Mouse (Mus musculus) lung, postnatal 0 days (tissue): Measurements from ENCODE around the gene Hacd3. TPM values are rescaled to one million over a fixed set of nuclear protein-coding genes. Genes with fewer than 3 reads are reported as not detected.
"Not testable (repeated sequence)": the region's sequence is repeated elsewhere in the genome, so short reads cannot be mapped to it uniquely, and the experiment has no call there.

Source experiments
- ATAC-seq: fragments of 200-750 bp; cut with Nextera tagmentation; 2 replicates; pipeline ENCODE4 v1.8.0; 2017; ENCODE audit warnings: moderate library complexity
- DNase-seq: peaks from one replicate; pipeline ENCODE4 v3.0.0-alpha.2; 2016; ENCODE audit warnings: low spot score
- H3K27ac ChIP-seq: fragments of 300-500 bp; sonication (generic); 2 replicates; pipeline ENCODE4 v1.5.1; 2014; ENCODE audit warnings: antibody characterized with exemption, mild to moderate bottlenecking, low read length, mixed read lengths
- H3K27me3 ChIP-seq: fragments of 300-500 bp; sonication (generic); replicated peaks from 2 replicates; pipeline ENCODE4 v1.6.1; 2014; ENCODE audit warnings: low read length, mixed read lengths; ENCODE audit not compliant: insufficient read depth
- H3K36me3 ChIP-seq: fragments of 300-500 bp; sonication (generic); 2 replicates; pipeline ENCODE4 v1.6.1; 2014; ENCODE audit warnings: low read length, mixed read lengths; ENCODE audit not compliant: insufficient read depth
- H3K4me1 ChIP-seq: fragments of 300-500 bp; sonication (generic); 2 replicates; pipeline ENCODE4 v1.6.1; 2014; ENCODE audit warnings: antibody characterized with exemption, low read depth, low read length, mixed read lengths; ENCODE audit not compliant: insufficient read depth
- H3K4me2 ChIP-seq: fragments of 300-500 bp; sonication (generic); replicated peaks from 2 replicates; pipeline ENCODE4 v1.6.1; 2014; ENCODE audit warnings: low read depth, mild to moderate bottlenecking, low read length, moderate library complexity, mixed read lengths
- H3K4me3 ChIP-seq: fragments of 300-500 bp; sonication (generic); 2 replicates; pipeline ENCODE4 v1.5.1; 2014; ENCODE audit warnings: low read depth, low read length
- H3K9ac ChIP-seq: fragments of 300-500 bp; sonication (generic); replicated peaks from 2 replicates; pipeline ENCODE4 v1.6.1; 2014; ENCODE audit warnings: low read depth, mild to moderate bottlenecking
- H3K9me3 ChIP-seq: fragments of 300-500 bp; sonication (generic); 2 replicates; pipeline ENCODE4 v1.6.1; 2016; ENCODE audit warnings: low read length, mixed read lengths
- CTCF ChIP-seq: IDR thresholded peaks from 2 replicates; pipeline ENCODE4 v1.5.1; 2016; ENCODE audit warnings: antibody characterized with exemption, mild to moderate bottlenecking
- EP300 ChIP-seq: IDR thresholded peaks from 2 replicates; pipeline ENCODE4 v1.6.1; 2016; ENCODE audit warnings: antibody characterized with exemption, mild to moderate bottlenecking, control low read depth
- WGBS: fragments of 180-500 bp; shearing (Covaris S2); extraction: QIAGEN DNeasy Blood & Tissue Kit; methylation state at CpG from one replicate; pipeline ENCODE4 v1.1.7; 2014; 5-methylcytosine and 5-hydroxymethylcytosine counted together
- polyA plus RNA-seq: library from polyadenylated mRNA; unstranded; fragments of >200 nt; fragmentation: Nextera tagmentation; extraction: Ambion mirVana; gene quantifications from 2 replicates; pipeline ENCODE4 v1.2.1, GENCODE M21; 2015

Hacd3 gene
- polyA plus RNA-seq, 1 experiment from 2014 or later, result 100 TPM

- Histone ChIP-seq H3K4me3 (no peak overlapping the region), H3K9ac (no peak overlapping the region), H3K36me3 (peaks cover 42% of the 10 kb centered on the region), H3K4me1 (no peaks in the 10 kb centered on the region), H3K9me3 (no peaks in the 10 kb centered on the region), H3K27ac (no peak overlapping the region), H3K27me3 (no peaks in the 10 kb centered on the region), H3K4me2 (no peak overlapping the region)
- WGBS, result 100% methylated on average over 5 of the region's 5 CpGs
- no peak for TF ChIP-seq EP300
- TF ChIP-seq CTCF, result peak; percentile 50
- ATAC-seq (no peak), DNase-seq (no peak)
These were observed 19.9 kb upstream of the Hacd3 start for GRCm38 (mm10) chr9:65041430-65041829.

DNA sequence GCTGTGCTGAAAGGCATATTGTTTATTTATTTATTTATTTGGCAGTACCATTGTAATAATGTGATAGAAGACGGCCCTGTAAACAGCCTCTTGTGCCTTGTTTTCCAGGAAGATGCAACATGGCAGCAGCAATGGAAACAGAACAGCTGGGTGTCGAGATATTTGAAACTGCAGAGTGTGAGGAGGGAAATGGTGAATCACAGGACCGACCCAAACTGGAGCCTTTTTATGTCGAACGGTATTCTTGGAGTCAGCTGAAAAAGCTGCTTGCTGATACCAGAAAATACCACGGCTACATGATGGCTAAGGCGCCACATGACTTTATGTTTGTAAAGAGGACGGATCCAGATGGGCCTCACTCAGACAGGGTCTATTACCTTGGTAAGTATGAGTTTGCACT lies 15.4 kb upstream of the Hacd3 start:
- Histone ChIP-seq H3K4me1 (no peaks in the 10 kb centered on the region; the same call in 1 of the 2 replicates), H3K27ac (no peak overlapping the region), H3K36me3 (peaks cover 24% of the 10 kb centered on the region; the same call in 1 of the 2 replicates), H3K4me2 (no peak overlapping the region), H3K4me3 (no peak overlapping the region), H3K9me3 (no peaks in the 10 kb centered on the region), H3K9ac (no peak overlapping the region), H3K27me3 (no peaks in the 10 kb centered on the region)
- 69% methylated on average over 8 of the region's 8 CpGs for WGBS
- DNase-seq (peak; percentile 28), ATAC-seq (no peak)
- TF ChIP-seq CTCF, result no peak
- no peak for TF ChIP-seq EP300

- peaks cover 24% of the 10 kb centered on the region; the same call in 1 of the 2 replicates for H3K36me3 ChIP-seq
- no peaks in the 10 kb centered on the region for H3K27me3 ChIP-seq
- peak; percentile 49 for DNase-seq
- ATAC-seq, result no peak
- 76% methylated on average over 1 of the region's 1 CpGs for WGBS
- no peaks in the 10 kb centered on the region for H3K9me3 ChIP-seq
- TF ChIP-seq CTCF (no peak), EP300 (no peak)
- H3K4me3 ChIP-seq, result no peak overlapping the region
- H3K4me2 ChIP-seq, result no peak overlapping the region
- no peaks in the 10 kb centered on the region; the same call in 1 of the 2 replicates for H3K4me1 ChIP-seq
- no peak overlapping the region for H3K9ac ChIP-seq
- no peak overlapping the region for H3K27ac ChIP-seq
These were observed 15.0 kb upstream of the Hacd3 start for GRCm38 (mm10) chr9:65036456-65036855.

GRCm38 (mm10) chr9:65032269-65033108 lies 11.0 kb upstream of the Hacd3 start, which contains the start of gene Dpp8:
Dpp8 (plus strand) TSS chr9:65032414.
- Histone ChIP-seq H3K4me2 (peak within 1 kb of the TSS; percentile 62), H3K9me3 (no peaks in the 10 kb centered on the region), H3K36me3 (peaks cover 2% of the 10 kb centered on the region; the same call in 1 of the 2 replicates), H3K4me1 (no peaks in the 10 kb centered on the region; the same call in 1 of the 2 replicates), H3K9ac (peak within 1 kb of the TSS; percentile 84), H3K4me3 (peak within 1 kb of the TSS; percentile 76), H3K27ac (peak within 1 kb of the TSS; percentile 97), H3K27me3 (no peaks in the 10 kb centered on the region)
- TF ChIP-seq EP300 (no peak), CTCF (peak; percentile 97)
- WGBS, result 2% methylated on average over 63 of the region's 85 CpGs
- peak; percentile 98 for DNase-seq
- peak; percentile 96 for ATAC-seq

DNA sequence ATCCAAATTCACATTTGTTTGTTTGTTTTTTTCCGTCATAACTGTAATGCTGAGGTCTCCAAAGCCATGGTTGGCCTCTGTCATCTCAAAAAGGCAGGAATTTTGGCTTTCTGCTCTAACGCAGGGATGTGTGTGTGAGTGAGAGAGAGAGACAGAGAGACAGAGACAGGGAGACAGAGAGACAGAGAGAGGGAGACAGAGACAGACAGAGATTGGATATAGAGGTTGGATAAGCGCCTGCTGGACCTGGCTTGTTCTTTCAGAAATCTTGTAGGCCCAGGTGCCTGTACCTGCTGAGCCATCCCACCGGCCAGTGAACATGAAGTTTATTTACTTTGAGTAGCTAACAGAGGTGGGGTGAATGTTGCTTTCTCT lies 10.4 kb upstream of the Hacd3 start:
- Histone ChIP-seq H3K4me1 (no peaks in the 10 kb centered on the region; the same call in 1 of the 2 replicates), H3K4me3 (peak overlapping the region; percentile 76), H3K27ac (no peak overlapping the region), H3K36me3 (peaks cover 2% of the 10 kb centered on the region; the same call in 1 of the 2 replicates), H3K27me3 (no peaks in the 10 kb centered on the region), H3K9ac (no peak overlapping the region), H3K4me2 (peak overlapping the region; percentile 42), H3K9me3 (no peaks in the 10 kb centered on the region)
- DNase-seq, result no peak
- TF ChIP-seq CTCF, result no peak
- TF ChIP-seq EP300, result no peak
- ATAC-seq, result no peak
- 39% methylated on average over 4 of the region's 4 CpGs for WGBS

GRCm38 (mm10) chr9:65031355-65031754 lies 9.9 kb upstream of the Hacd3 start:
- WGBS, result 54% methylated on average over 5 of the region's 5 CpGs
- not testable (repeated sequence) for H3K9me3 ChIP-seq, H3K27me3 ChIP-seq, H3K4me1 ChIP-seq, H3K9ac ChIP-seq, H3K4me3 ChIP-seq, H3K27ac ChIP-seq, H3K36me3 ChIP-seq, H3K4me2 ChIP-seq, ATAC-seq, DNase-seq
